9 mouse cellular contexts compared by ENCODE assay signal in genomic region chr11:76671871-76672475, GRCm38 (mm10). TPM values are rescaled to one million over a fixed set of nuclear protein-coding genes. Genes with fewer than 3 reads are reported as not detected.
DNase-seq lines count a peak whose midpoint lies in the region; ATAC-seq lines count a peak whose summit lies in the region.
"Had no signal": no experiment of that assay in that cellular context is flagged by ENCODE, and none has a peak within 500 bp of the region (broad histone marks: within the 10 kb centered on the region; RNA-seq: fewer than 3 reads in every experiment).

Bhlha9 (plus strand) TSS chr11:76672470.

- H3K27me3 ChIP-seq in megakaryocyte, embryonic 14.5 days (replicated peaks) = peaks cover 85% of the 10 kb centered on the region
- peaks cover 52% of the 10 kb centered on the region for H3K27me3 ChIP-seq in embryonic facial prominence, embryonic 11.5 days (ENCODE audit: control insufficient read depth, insufficient read depth, low read length)
- H3K27me3 ChIP-seq in intestine, embryonic 15.5 days (replicated peaks) = peaks cover 48% of the 10 kb centered on the region
- peaks cover 29% of the 10 kb centered on the region for H3K27me3 ChIP-seq in stomach, embryonic 14.5 days (ENCODE audit: control insufficient read depth, insufficient read depth, low read length)

- H3K9me3 ChIP-seq in megakaryocyte, embryonic 14.5 days = no peaks in the 10 kb centered on the region
- H3K9me3 ChIP-seq in embryonic facial prominence, embryonic 11.5 days (replicated peaks; ENCODE audit: control insufficient read depth, low read length) = no peaks in the 10 kb centered on the region
- H3K9me3 ChIP-seq in intestine, embryonic 15.5 days = no peaks in the 10 kb centered on the region
- no peaks in the 10 kb centered on the region for H3K9me3 ChIP-seq in stomach, embryonic 14.5 days (ENCODE audit: control insufficient read depth, low read depth, low read length)

- H3K36me3 ChIP-seq in megakaryocyte, embryonic 14.5 days (replicated peaks; ENCODE audit: low read length) = no peaks in the 10 kb centered on the region
- H3K36me3 ChIP-seq in embryonic facial prominence, embryonic 11.5 days (replicated peaks; ENCODE audit: control insufficient read depth, insufficient read depth, low read depth, low read length) = no peaks in the 10 kb centered on the region
- H3K36me3 ChIP-seq in intestine, embryonic 15.5 days = no peaks in the 10 kb centered on the region
- no peaks in the 10 kb centered on the region for H3K36me3 ChIP-seq in stomach, embryonic 14.5 days (ENCODE audit: control insufficient read depth, insufficient read depth, low read length)

- 57% methylated on average over 15 of the region's 15 CpGs for WGBS in embryonic facial prominence, embryonic 11.5 days
- WGBS in intestine, embryonic 15.5 days = 61% methylated on average over 15 of the region's 15 CpGs
- WGBS in stomach, embryonic 14.5 days = 57% methylated on average over 15 of the region's 15 CpGs

- H3K27ac ChIP-seq in embryonic facial prominence, embryonic 11.5 days (replicated peaks; ENCODE audit: low read depth, low read length) = no peak within 1 kb of the TSS
- H3K27ac ChIP-seq in intestine, embryonic 15.5 days = no peak within 1 kb of the TSS
- no peak within 1 kb of the TSS for H3K27ac ChIP-seq in stomach, embryonic 14.5 days (ENCODE audit: low read length)

- ATAC-seq in megakaryocyte, adult 5-6 weeks (ENCODE audit: poor library complexity, severe bottlenecking) = no peak
- ATAC-seq in embryonic facial prominence, embryonic 11.5 days (replicated peaks; ENCODE audit: insufficient number of reproducible peaks, low FRiP score, low TSS enrichment, low read depth) = no peak
- ATAC-seq in intestine, embryonic 15.5 days = no peak
- no peak for ATAC-seq in stomach, embryonic 14.5 days (ENCODE audit: insufficient number of reproducible peaks, insufficient read depth, low FRiP score, low read depth)

- no peak for DNase-seq in embryonic facial prominence, embryonic 11.5 days (ENCODE audit: low spot score)
- DNase-seq in adrenal gland, adult (ENCODE audit: inconsistent age in 2 of 2, low spot score in 1 of 2) = no peak
- DNase-seq in adrenal gland, postnatal 14 days = no peak

- peak within 1 kb of the TSS; percentile 73 for H3K4me2 ChIP-seq in embryonic facial prominence, embryonic 11.5 days (ENCODE audit: low read depth, low read length)
- H3K4me2 ChIP-seq in intestine, embryonic 15.5 days (replicated peaks) = peak within 1 kb of the TSS; percentile 76
- peak within 1 kb of the TSS; percentile 48 for H3K4me2 ChIP-seq in stomach, embryonic 14.5 days (replicated peaks; ENCODE audit: low read depth, low read length)

- H3K9ac ChIP-seq in embryonic facial prominence, embryonic 11.5 days (replicated peaks; ENCODE audit: low read length) = peak within 1 kb of the TSS; percentile 51
- H3K9ac ChIP-seq in intestine, embryonic 15.5 days = peak within 1 kb of the TSS; percentile 28; the same call in 1 of the 2 replicates
- no peak within 1 kb of the TSS; the same call in 1 of the 2 replicates for H3K9ac ChIP-seq in stomach, embryonic 14.5 days (replicated peaks; ENCODE audit: low read depth, low read length)

- H3K4me3 ChIP-seq in megakaryocyte, embryonic 14.5 days (replicated peaks) = peak within 1 kb of the TSS; percentile 59
- peak within 1 kb of the TSS; percentile 34 for H3K4me3 ChIP-seq in embryonic facial prominence, embryonic 11.5 days (ENCODE audit: low read depth, low read length)
- H3K4me3 ChIP-seq in intestine, embryonic 15.5 days (replicated peaks) = peak within 1 kb of the TSS; percentile 33
- H3K4me3 ChIP-seq in stomach, embryonic 14.5 days (ENCODE audit: low read depth, low read length) = peak within 1 kb of the TSS; percentile 24

- H3K4me1 ChIP-seq in megakaryocyte, embryonic 14.5 days = peaks cover 12% of the 10 kb centered on the region; the same call in 1 of the 2 replicates
- H3K4me1 ChIP-seq in embryonic facial prominence, embryonic 11.5 days (ENCODE audit: control insufficient read depth, insufficient read depth, low read length) = peaks cover 8% of the 10 kb centered on the region; the same call in 1 of the 2 replicates
- peaks cover 10% of the 10 kb centered on the region for H3K4me1 ChIP-seq in intestine, embryonic 15.5 days (replicated peaks)
- 0 out of 2 replicates have a peak, but pooled peaks cover 1% of the 10 kb centered on the region for H3K4me1 ChIP-seq in stomach, embryonic 14.5 days (ENCODE audit: control insufficient read depth, insufficient read depth, low read length)

RNA-seq across cellular contexts. Expression of gene Bhlha9, which starts in this region (rescaled TPM):
- polyA plus RNA-seq in megakaryocyte, embryonic 14.5 days (2012; ENCODE audit: insufficient read depth, low replicate concordance) = not detected in 2 replicates
- 0.18 TPM in 1 of 2 replicates, not detected in the other for total RNA-seq in megakaryocyte, adult 5-6 weeks (2015)
- total RNA-seq in megakaryocyte, adult 5-6 weeks (2017) = not detected in 2 replicates
- polyA plus RNA-seq in embryonic facial prominence, embryonic 11.5 days (2014; fragmentation: Nextera tagmentation; extraction: Ambion mirVana) = not detected in 2 replicates
- polyA plus RNA-seq in intestine, embryonic 15.5 days (2015; fragmentation: Nextera tagmentation; extraction: Ambion mirVana) = 0.14 and 0.19 TPM in 2 replicates
- polyA plus RNA-seq in stomach, embryonic 14.5 days (2014; fragmentation: Nextera tagmentation; extraction: Ambion mirVana) = 0.21 TPM in 1 of 2 replicates, not detected in the other
- total RNA-seq in adrenal gland, postnatal 14 days (2021) = not detected in 2 replicates
- total RNA-seq: adrenal gland, adult 18-20 months; hematopoietic stem cell, adult 5-6 weeks had no signal
